Mouse (Mus musculus): ENCODE results near the gene Olfm1. TPM values are rescaled to one million over a fixed set of nuclear protein-coding genes. Genes with fewer than 3 reads are reported as not detected.

Olfm1 gene
- total and polyA plus RNA-seq, 3 experiments: 0.20 to 1.3 (median 0.34) TPM

- H3K36me3 ChIP-seq (replicated peaks in 1 of 2; ENCODE audit: control insufficient read depth in 1 of 2, insufficient read depth in 1 of 2, low read length in 1 of 2): no peaks in the 10 kb centered on the region
- dilution Hi-C loops (cut with MboI; ENCODE audit: extremely low pct_ligation_motif_present, extremely low pct_unique_long_range_greater_than_20kb, low sequenced_read_pairs): no loop called here
- no peak overlapping the region for H3K4me2 ChIP-seq (ENCODE audit: insufficient read depth, low read depth, poor library complexity, severe bottlenecking)
- no peak for DNase-seq (ENCODE audit: extremely low read depth)
- H3K27me3 ChIP-seq (replicated peaks): peaks cover 86% of the 10 kb centered on the region
- no peak overlapping the region for H3K4me3 ChIP-seq (replicated peaks in 1 of 3; ENCODE audit: low read depth in 2 of 3, low read length in 2 of 3, poor library complexity in 1 of 3)
- no peaks in the 10 kb centered on the region for H3K79me2 ChIP-seq (replicated peaks; ENCODE audit: control insufficient read depth, extremely low read depth, insufficient read depth, poor library complexity, severe bottlenecking)
- no peak overlapping the region for H3K27ac ChIP-seq (ENCODE audit: insufficient read depth, low read depth)
- peaks cover 2% of the 10 kb centered on the region for H3K9me3 ChIP-seq (replicated peaks; ENCODE audit: low read length)
- TF ChIP-seq MAFK (IDR thresholded peaks at IDR 0.05; ENCODE audit: insufficient replicate concordance, low read length) (no peak), EP300 (IDR thresholded peaks at IDR 0.05; ENCODE audit: low read length) (no peak), MAZ (IDR thresholded peaks at IDR 0.05; ENCODE audit: low read depth, low read length) (no peak), BHLHE40 (IDR thresholded peaks at IDR 0.05; ENCODE audit: low read depth, low read length) (no peak), MEF2A (IDR thresholded peaks at IDR 0.05; ENCODE audit: borderline replicate concordance, low read depth, low read length) (no peak), MXI1 (IDR thresholded peaks at IDR 0.05; ENCODE audit: low read depth, low read length) (no peak)
- H3K9ac ChIP-seq (ENCODE audit: insufficient read depth, low read depth): no peak overlapping the region
- in situ Hi-C loops (cut with MboI; ENCODE audit: low pct_ligation_motif_present, low pct_unique_long_range_greater_than_20kb, low sequenced_read_pairs): no loop called here
- peaks cover 8 to 10% of the 10 kb centered on the region in 2 experiments; a peak in 3 of 4 replicates for H3K4me1 ChIP-seq (ENCODE audit: control insufficient read depth in 1 of 2, insufficient read depth in 2 of 2)
These were observed 45.5 kb upstream of the Olfm1 start for GRCm38 (mm10) chr2:28147248-28147794.

- H3K9me3 ChIP-seq (replicated peaks; ENCODE audit: low read length): peaks cover 2% of the 10 kb centered on the region
- no peak overlapping the region for H3K9ac ChIP-seq (ENCODE audit: insufficient read depth, low read depth)
- no peaks in the 10 kb centered on the region for H3K36me3 ChIP-seq (replicated peaks in 1 of 2; ENCODE audit: control insufficient read depth in 1 of 2, insufficient read depth in 1 of 2, low read length in 1 of 2)
- dilution Hi-C loops (cut with MboI; ENCODE audit: extremely low pct_ligation_motif_present, extremely low pct_unique_long_range_greater_than_20kb, low sequenced_read_pairs) (no loop called here), in situ Hi-C loops (cut with MboI; ENCODE audit: low pct_ligation_motif_present, low pct_unique_long_range_greater_than_20kb, low sequenced_read_pairs) (no loop called here)
- no peak overlapping the region for H3K27ac ChIP-seq (ENCODE audit: insufficient read depth, low read depth)
- no peaks in the 10 kb centered on the region for H3K79me2 ChIP-seq (replicated peaks; ENCODE audit: control insufficient read depth, extremely low read depth, insufficient read depth, poor library complexity, severe bottlenecking)
- TF ChIP-seq POLR2A (IDR thresholded peaks at IDR 0.05; ENCODE audit: low read depth, low read length) (no peak), MAX (IDR thresholded peaks at IDR 0.05; ENCODE audit: low read length) (no peak), MAZ (IDR thresholded peaks at IDR 0.05; ENCODE audit: low read depth, low read length) (no peak), ZMIZ1 (IDR thresholded peaks at IDR 0.05; ENCODE audit: low read depth, low read length) (no peak), E2F4 (IDR thresholded peaks at IDR 0.05; ENCODE audit: insufficient replicate concordance, low read depth, low read length) (no peak), ZNF384 (IDR thresholded peaks at IDR 0.05; ENCODE audit: low read depth, low read length) (no peak), CHD1 (IDR thresholded peaks at IDR 0.05; ENCODE audit: low read depth, low read length) (no peak), USF2 (conservative IDR thresholded peaks at IDR 0.05; ENCODE audit: low read depth, low read length) (no peak), ZKSCAN1 (IDR thresholded peaks at IDR 0.05; ENCODE audit: borderline replicate concordance, low read depth, low read length) (no peak), KAT2A (IDR thresholded peaks at IDR 0.05; ENCODE audit: insufficient replicate concordance, low read length) (no peak), TCF12 (IDR thresholded peaks at IDR 0.05; ENCODE audit: low read depth, low read length) (no peak)
- peaks cover 81% of the 10 kb centered on the region for H3K27me3 ChIP-seq (replicated peaks)
- H3K4me1 ChIP-seq (ENCODE audit: control insufficient read depth in 1 of 2, insufficient read depth in 2 of 2): peaks cover 8 to 10% of the 10 kb centered on the region in 2 experiments; a peak in 3 of 4 replicates
- no peak overlapping the region for H3K4me2 ChIP-seq (ENCODE audit: insufficient read depth, low read depth, poor library complexity, severe bottlenecking)
- H3K4me3 ChIP-seq (replicated peaks in 1 of 3; ENCODE audit: low read depth in 2 of 3, low read length in 2 of 3, poor library complexity in 1 of 3): no peak overlapping the region
- DNase-seq (ENCODE audit: extremely low read depth): no peak
These were observed 43.1 kb upstream of the Olfm1 start for GRCm38 (mm10) chr2:28149688-28150087.
